In genomic region chr5:147035301-147035700, GRCm38 (mm10) we compare ENCODE assay signal across 1 mouse cellular context.
TF ChIP-seq lines count a peak whose summit lies in the region.

No protein-coding gene starts in this region.

TF ChIP-seq in MEL, 35 proteins besides CTCF, POLR2A, EP300 and RAD21 (continued from another document):
- TF ChIP-seq MYC (IDR thresholded peaks at IDR 0.05; ENCODE audit: low read depth, low read length): no peak
- no peak for TF ChIP-seq POLR2AphosphoS5 (IDR thresholded peaks at IDR 0.05; ENCODE audit: borderline replicate concordance, low read depth, low read length)
- peak; percentile 83 for TF ChIP-seq USF1 (IDR thresholded peaks at IDR 0.05; ENCODE audit: low read depth, low read length)
- TF ChIP-seq CHD2 (IDR thresholded peaks at IDR 0.05; ENCODE audit: low read length): no peak
